Mouse (Mus musculus) midbrain, embryonic 14.5 days (tissue): ENCODE data around the gene Syncrip. TPM values are rescaled to one million over a fixed set of nuclear protein-coding genes. Genes with fewer than 3 reads are reported as not detected.
A peak's percentile ranks its signal among the peaks of the same experiment; 100 is the strongest.
"Not testable (repeated sequence)": the region's sequence is repeated elsewhere in the genome, so short reads cannot be mapped to it uniquely, and the experiment has no call there.

Experiments used
- ATAC-seq: fragments of 200-750 bp; cut with Nextera tagmentation; 2 replicates; pipeline ENCODE4 v1.8.0; 2017; ENCODE audit warnings: moderate number of reproducible peaks, moderate library complexity; ENCODE audit not compliant: low FRiP score, low TSS enrichment
- DNase-seq: peaks from one replicate; pipeline ENCODE4 v3.0.0-alpha.2; 2015
- H3K27ac ChIP-seq: fragments of 300-500 bp; sonication (generic); replicated peaks from 2 replicates; pipeline ENCODE4 v1.5.1; 2014; ENCODE audit warnings: mild to moderate bottlenecking, low read depth, low read length, moderate library complexity
- H3K27me3 ChIP-seq: fragments of 300-500 bp; sonication (generic); 2 replicates; pipeline ENCODE4 v1.6.1; 2014; ENCODE audit warnings: low read length, control low read depth, mixed read lengths; ENCODE audit not compliant: control insufficient read depth, insufficient read depth
- H3K36me3 ChIP-seq: fragments of 300-500 bp; sonication (generic); 2 replicates; pipeline ENCODE4 v1.6.1; 2014; ENCODE audit warnings: low read length, control low read depth; ENCODE audit not compliant: control insufficient read depth, insufficient read depth
- H3K4me1 ChIP-seq: fragments of 300-500 bp; sonication (generic); 2 replicates; pipeline ENCODE4 v1.6.1; 2014; ENCODE audit warnings: mild to moderate bottlenecking, antibody characterized with exemption, low read length, control low read depth; ENCODE audit not compliant: control insufficient read depth, insufficient read depth
- H3K4me2 ChIP-seq: fragments of 300-500 bp; sonication (generic); 2 replicates; pipeline ENCODE4 v1.6.1; 2014; ENCODE audit warnings: mild to moderate bottlenecking, low read length, moderate library complexity
- H3K4me3 ChIP-seq: fragments of 300-500 bp; sonication (generic); replicated peaks from 2 replicates; pipeline ENCODE4 v1.5.1; 2014; ENCODE audit warnings: low read depth, low read length
- H3K9ac ChIP-seq: fragments of 300-500 bp; sonication (generic); replicated peaks from 2 replicates; pipeline ENCODE4 v1.6.1; 2014; ENCODE audit warnings: mild to moderate bottlenecking, low read length, moderate library complexity
- H3K9me3 ChIP-seq: fragments of 300-500 bp; sonication (generic); 2 replicates; pipeline ENCODE4 v1.6.1; 2016; ENCODE audit warnings: low read length, control low read depth, mixed read lengths; ENCODE audit not compliant: control insufficient read depth
- WGBS: fragments of 180-500 bp; shearing (Covaris S2); extraction: QIAGEN DNeasy Blood & Tissue Kit; methylation state at CpG from one replicate; pipeline ENCODE4 v1.1.7; 2014; 5-methylcytosine and 5-hydroxymethylcytosine counted together
- polyA plus RNA-seq: library from polyadenylated mRNA; unstranded; fragments of >200 nt; fragmentation: Nextera tagmentation; extraction: Ambion mirVana; gene quantifications from 2 replicates; pipeline ENCODE4 v1.2.1, GENCODE M21; 2014

Gene Syncrip
- 85.3 and 117 TPM in 2 replicates for polyA plus RNA-seq

DNA sequence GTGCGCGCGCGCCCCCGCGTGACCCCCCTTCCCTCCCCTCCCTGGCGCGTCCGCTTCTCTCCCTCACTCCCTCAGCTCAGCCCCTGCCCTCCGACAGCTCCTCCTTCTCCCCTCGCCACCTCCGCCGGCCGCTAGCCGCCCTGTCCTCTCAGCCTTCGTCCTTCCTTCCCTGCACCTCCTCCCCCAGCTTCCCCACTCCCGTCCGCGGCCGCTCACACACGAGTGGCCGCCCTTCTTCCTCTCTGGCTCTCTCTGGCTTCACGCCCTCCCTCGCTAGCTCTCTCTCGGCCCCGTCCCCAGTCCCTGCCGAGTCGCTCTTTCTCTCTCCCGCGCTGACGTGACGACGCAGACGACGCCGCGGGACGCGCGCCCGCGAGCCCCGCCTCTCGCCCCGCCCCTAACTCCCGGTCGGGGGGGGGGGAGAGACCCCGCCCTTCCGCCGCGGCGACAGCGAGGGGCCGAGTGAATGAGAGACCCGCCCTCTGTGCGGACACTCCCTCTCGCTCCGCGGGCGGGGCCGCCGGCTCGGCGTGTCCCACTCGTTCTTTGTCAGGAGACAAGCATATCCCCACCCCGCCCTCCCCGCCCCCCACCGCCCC lies at the start of gene Syncrip:
Syncrip (minus strand) TSS at position 345 of the 599 bp plus-strand sequence.
- peaks cover 19% of the 10 kb centered on the region for H3K4me1 ChIP-seq
- 0% methylated on average over 40 of the region's 68 CpGs for whole genome bisulfite sequencing
- not testable (repeated sequence) for H3K9me3 ChIP-seq, H3K27me3 ChIP-seq
- peak within 1 kb of the TSS; percentile 100 for H3K27ac ChIP-seq
- peak; percentile 95 for ATAC-seq
- H3K4me3 ChIP-seq = peak within 1 kb of the TSS; percentile 99
- peak within 1 kb of the TSS; percentile 95 for H3K9ac ChIP-seq
- peak within 1 kb of the TSS; percentile 84 for H3K4me2 ChIP-seq
- peak; percentile 98 for DNase-seq
- H3K36me3 ChIP-seq = peaks cover 17% of the 10 kb centered on the region

DNA sequence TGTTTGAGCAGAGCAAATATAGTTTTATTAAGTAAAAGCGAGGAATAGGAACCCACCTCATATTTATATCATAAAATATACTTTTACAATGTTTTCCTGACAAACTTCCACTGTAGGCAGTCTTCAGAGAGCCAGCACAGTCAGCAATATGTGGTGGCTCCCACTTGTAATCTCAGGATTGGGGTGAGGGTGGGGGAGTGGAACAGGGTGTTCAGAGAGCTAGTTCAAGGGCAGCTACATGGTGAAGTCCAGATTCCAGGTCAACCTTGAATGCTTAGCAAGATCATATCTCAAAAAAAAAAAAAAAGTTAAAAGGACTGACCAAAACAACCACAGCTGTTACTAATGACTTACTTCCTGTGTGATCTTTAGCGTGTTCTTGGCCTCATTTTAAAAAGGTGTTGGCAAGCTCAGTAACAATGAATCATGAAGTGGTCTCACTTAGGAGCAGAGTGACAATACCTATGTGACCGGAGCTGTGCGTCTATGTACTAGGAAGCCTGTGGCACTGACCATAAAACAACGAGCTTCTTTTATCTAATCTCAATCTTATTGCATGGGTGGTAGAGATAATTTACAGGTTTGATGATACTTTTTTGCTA lies 47.7 kb upstream of the Syncrip start:
- Histone ChIP-seq H3K4me2 (no peak overlapping the region), H3K36me3 (no peaks in the 10 kb centered on the region), H3K9ac (no peak overlapping the region), H3K27me3 (no peaks in the 10 kb centered on the region), H3K4me1 (no peaks in the 10 kb centered on the region), H3K27ac (no peak overlapping the region), H3K4me3 (no peak overlapping the region), H3K9me3 (no peaks in the 10 kb centered on the region)
- DNase-seq = no peak
- WGBS = 88% methylated on average over 5 of the region's 5 CpGs
- no peak for ATAC-seq

DNA sequence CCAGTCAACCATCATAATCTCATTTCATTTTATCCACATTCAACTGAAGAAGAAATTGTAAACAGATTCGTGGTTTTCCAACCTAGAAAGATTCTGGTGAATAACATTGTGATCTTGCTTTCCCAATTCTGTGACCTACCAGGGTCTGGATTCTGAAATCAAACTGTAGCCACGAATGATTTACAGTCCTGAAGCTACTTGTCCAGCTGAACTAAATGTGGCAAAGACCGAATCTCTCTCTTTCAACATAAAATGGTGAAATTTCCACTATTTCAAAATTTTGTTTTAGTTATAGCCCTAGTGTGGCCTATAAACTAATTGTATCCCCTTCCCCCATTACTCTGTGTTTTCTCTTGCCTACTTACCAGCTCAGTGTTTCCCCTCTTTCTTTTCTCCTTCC lies 47.2 kb upstream of the Syncrip start:
- H3K27ac ChIP-seq = no peak overlapping the region
- no peak overlapping the region for H3K4me2 ChIP-seq
- no peak overlapping the region for H3K9ac ChIP-seq
- no peak overlapping the region for H3K4me3 ChIP-seq
- ATAC-seq = no peak
- no peaks in the 10 kb centered on the region for H3K4me1 ChIP-seq
- H3K9me3 ChIP-seq = no peaks in the 10 kb centered on the region
- H3K27me3 ChIP-seq = no peaks in the 10 kb centered on the region
- H3K36me3 ChIP-seq = no peaks in the 10 kb centered on the region
- no peak for DNase-seq
- WGBS = 88% methylated on average over 3 of the region's 3 CpGs

DNA sequence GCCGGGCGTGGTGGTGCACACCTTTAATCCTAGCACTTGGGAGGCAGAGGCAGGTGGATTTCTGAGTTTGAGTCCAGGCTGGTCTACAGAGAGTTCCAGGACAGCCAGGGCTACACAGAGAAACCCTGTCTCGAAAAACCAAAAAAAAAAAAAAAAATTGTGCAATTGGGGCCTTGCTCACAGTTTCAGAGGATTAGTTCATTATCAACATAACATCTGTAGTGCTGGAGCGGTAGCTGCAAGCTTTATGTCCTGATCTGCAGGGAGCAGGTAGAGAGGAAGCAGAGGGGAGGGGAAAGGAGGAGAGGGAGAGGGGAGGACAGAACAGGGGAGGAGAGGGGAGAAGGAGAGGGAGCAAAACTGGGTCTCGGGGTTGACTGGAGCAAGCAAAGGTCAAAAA lies 46.4 kb upstream of the Syncrip start:
- no peaks in the 10 kb centered on the region for H3K4me1 ChIP-seq
- no peak overlapping the region for H3K9ac ChIP-seq
- ATAC-seq = no peak
- H3K36me3 ChIP-seq = no peaks in the 10 kb centered on the region
- H3K4me2 ChIP-seq = no peak overlapping the region
- H3K27me3 ChIP-seq = no peaks in the 10 kb centered on the region
- 77% methylated on average over 5 of the region's 5 CpGs for WGBS
- no peak overlapping the region for H3K27ac ChIP-seq
- no peak overlapping the region for H3K4me3 ChIP-seq
- DNase-seq = no peak
- no peaks in the 10 kb centered on the region for H3K9me3 ChIP-seq

DNA sequence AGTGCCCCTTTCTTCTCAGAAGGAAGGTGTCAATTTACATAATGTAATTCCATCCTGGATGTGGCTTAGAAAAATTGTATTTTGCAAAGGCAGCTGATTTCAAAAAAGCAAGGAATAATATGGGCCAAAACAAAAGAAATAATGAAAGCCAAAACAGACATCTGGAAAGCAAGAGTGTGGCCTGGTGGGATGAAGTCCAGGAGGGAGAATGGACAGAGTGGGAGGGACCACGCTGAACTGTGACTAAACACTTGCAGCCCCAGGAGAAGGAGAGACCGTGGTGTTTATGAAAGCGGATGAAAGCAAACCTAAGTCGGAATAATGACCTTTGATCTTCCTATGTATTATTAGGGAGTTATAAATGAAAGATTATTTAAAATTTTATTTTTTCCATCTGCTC lies 45.6 kb upstream of the Syncrip start:
- no peaks in the 10 kb centered on the region for H3K9me3 ChIP-seq
- H3K27ac ChIP-seq = no peak overlapping the region
- H3K4me2 ChIP-seq = no peak overlapping the region
- ATAC-seq (no peak), DNase-seq (no peak)
- no peaks in the 10 kb centered on the region for H3K36me3 ChIP-seq
- H3K4me3 ChIP-seq = no peak overlapping the region
- H3K27me3 ChIP-seq = no peaks in the 10 kb centered on the region
- H3K4me1 ChIP-seq = no peaks in the 10 kb centered on the region
- H3K9ac ChIP-seq = no peak overlapping the region
- WGBS = 85% methylated on average over 4 of the region's 4 CpGs

DNA sequence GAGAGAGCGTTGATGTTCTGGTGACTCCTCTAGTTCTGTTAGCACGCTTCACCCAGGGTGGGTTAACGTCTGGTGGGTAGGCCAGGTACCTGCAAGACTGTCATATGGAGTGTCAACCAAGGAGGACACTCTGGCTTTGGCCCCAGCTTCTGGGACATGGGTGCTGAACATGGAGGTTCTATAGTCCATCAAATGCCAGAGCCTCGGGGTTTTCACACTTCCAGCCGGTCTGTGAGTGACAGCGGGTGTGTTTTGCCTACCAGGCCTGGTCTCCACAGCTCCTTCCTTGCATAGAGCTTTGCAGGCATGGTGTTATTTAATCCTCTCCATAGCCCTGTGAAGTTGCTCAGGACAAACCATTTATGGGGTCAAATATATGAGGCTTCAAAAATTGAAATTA lies 43.0 kb upstream of the Syncrip start:
- H3K4me2 ChIP-seq = no peak overlapping the region
- H3K4me1 ChIP-seq = peaks cover 9% of the 10 kb centered on the region
- H3K4me3 ChIP-seq = no peak overlapping the region
- DNase-seq = no peak
- H3K27ac ChIP-seq = no peak overlapping the region
- ATAC-seq = no peak
- 93% methylated on average over 6 of the region's 6 CpGs for WGBS
- peaks cover 8% of the 10 kb centered on the region for H3K36me3 ChIP-seq
- no peaks in the 10 kb centered on the region for H3K9me3 ChIP-seq
- no peaks in the 10 kb centered on the region for H3K27me3 ChIP-seq
- no peak overlapping the region for H3K9ac ChIP-seq

DNA sequence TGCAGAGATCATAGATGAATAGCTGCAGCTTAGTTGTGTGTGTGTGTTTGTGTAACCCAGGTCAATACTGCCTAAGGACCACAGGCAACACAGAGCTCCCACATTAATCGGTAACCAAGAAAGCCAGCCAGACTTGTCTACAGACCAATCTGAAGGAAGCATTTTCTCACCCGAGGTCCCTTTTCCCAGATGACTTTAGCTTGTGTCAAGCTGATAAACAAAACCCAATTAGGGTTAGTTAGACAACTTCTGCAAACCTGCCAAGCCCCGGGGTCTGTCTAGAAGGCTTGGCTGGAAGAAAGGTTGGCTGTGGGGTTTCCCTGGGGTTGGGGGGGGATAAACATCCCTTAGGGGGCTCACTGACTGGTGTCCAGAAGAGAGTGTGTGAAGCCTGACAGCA lies 42.4 kb upstream of the Syncrip start:
- Histone ChIP-seq H3K9me3 (no peaks in the 10 kb centered on the region), H3K4me1 (peaks cover 14% of the 10 kb centered on the region), H3K27ac (no peak overlapping the region), H3K4me2 (no peak overlapping the region), H3K27me3 (no peaks in the 10 kb centered on the region), H3K4me3 (no peak overlapping the region), H3K36me3 (peaks cover 14% of the 10 kb centered on the region), H3K9ac (no peak overlapping the region)
- DNase-seq (no peak), ATAC-seq (no peak)
- WGBS = 85% methylated on average over 3 of the region's 3 CpGs

DNA sequence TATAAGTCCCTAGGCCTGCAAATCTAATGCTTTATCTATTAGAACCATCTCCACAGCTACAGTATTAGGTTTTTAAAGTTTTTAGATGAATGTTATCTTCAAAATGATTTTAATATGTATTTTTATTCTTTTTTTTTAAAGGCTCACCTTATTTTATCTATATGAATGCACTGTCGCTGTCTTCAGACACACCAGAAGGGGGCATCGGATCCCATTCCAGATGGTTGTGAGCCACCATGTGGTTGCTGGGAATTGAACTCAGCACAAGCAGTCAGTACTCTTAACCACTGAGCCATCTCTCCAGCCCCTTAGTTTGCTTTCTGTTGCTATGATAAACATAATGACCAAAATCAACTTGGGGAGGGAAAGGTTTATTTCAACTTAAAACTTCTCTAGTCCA lies 42.0 kb upstream of the Syncrip start:
- Histone ChIP-seq H3K9ac (no peak overlapping the region), H3K9me3 (no peaks in the 10 kb centered on the region), H3K27me3 (no peaks in the 10 kb centered on the region), H3K4me2 (no peak overlapping the region), H3K36me3 (peaks cover 14% of the 10 kb centered on the region), H3K4me1 (peaks cover 19% of the 10 kb centered on the region), H3K27ac (no peak overlapping the region), H3K4me3 (no peak overlapping the region)
- WGBS = 95% methylated on average over 2 of the region's 2 CpGs
- ATAC-seq = no peak
- DNase-seq = no peak

DNA sequence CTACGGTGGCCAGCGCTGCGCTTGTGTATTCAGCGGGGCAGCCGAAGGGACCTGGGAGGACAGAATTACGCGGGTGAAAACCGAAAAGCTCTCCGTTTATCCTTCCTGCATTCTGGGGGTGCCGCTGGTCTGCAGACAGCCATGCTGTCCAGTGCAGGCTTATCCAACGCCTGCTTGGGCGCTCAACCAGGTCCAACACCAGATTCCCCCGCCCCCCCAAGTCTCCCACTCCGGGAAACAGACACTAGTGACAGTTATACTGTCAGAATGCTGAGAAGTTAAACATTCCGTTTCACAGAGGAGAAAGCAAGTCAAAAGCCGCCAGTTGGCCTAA lies 40.9 kb upstream of the Syncrip start:
- Histone ChIP-seq H3K9ac (peak overlapping the region; percentile 54), H3K27ac (peak overlapping the region; percentile 80), H3K4me1 (peaks cover 23% of the 10 kb centered on the region), H3K4me2 (peak overlapping the region; percentile 87), H3K36me3 (peaks cover 14% of the 10 kb centered on the region), H3K9me3 (no peaks in the 10 kb centered on the region), H3K27me3 (no peaks in the 10 kb centered on the region), H3K4me3 (peak overlapping the region; percentile 58)
- under 1% methylated on average over 16 of the region's 16 CpGs for WGBS
- DNase-seq = no peak
- ATAC-seq = no peak
